Mouse (Mus musculus) neural tube, embryonic 13.5 days (tissue): Measurements from ENCODE around the gene Pan3. TPM values are rescaled to one million over a fixed set of nuclear protein-coding genes. Genes with fewer than 3 reads are reported as not detected.

ENCODE experiments used
- ATAC-seq: fragments of 200-750 bp; cut with Nextera tagmentation; 2 replicates; pipeline ENCODE4 v1.8.0; 2017; ENCODE audit warnings: low read depth, mild to moderate bottlenecking, moderate TSS enrichment, moderate library complexity
- H3K27ac ChIP-seq: fragments of 300-500 bp; sonication (generic); replicated peaks from 2 replicates; pipeline ENCODE4 v1.5.1; 2015; ENCODE audit warnings: moderate library complexity, mild to moderate bottlenecking, inconsistent platforms
- H3K27me3 ChIP-seq: fragments of 300-500 bp; sonication (generic); 2 replicates; pipeline ENCODE4 v1.6.1; 2015; ENCODE audit warnings: mild to moderate bottlenecking, inconsistent platforms
- H3K36me3 ChIP-seq: fragments of 300-500 bp; sonication (generic); 2 replicates; pipeline ENCODE4 v1.6.1; 2015; ENCODE audit warnings: mild to moderate bottlenecking, inconsistent platforms
- H3K4me1 ChIP-seq: fragments of 300-500 bp; sonication (generic); replicated peaks from 2 replicates; pipeline ENCODE4 v1.6.1; 2015; ENCODE audit warnings: inconsistent platforms
- H3K4me2 ChIP-seq: fragments of 300-500 bp; sonication (generic); 2 replicates; pipeline ENCODE4 v1.6.1; 2015; ENCODE audit warnings: inconsistent platforms, mild to moderate bottlenecking, moderate library complexity
- H3K4me3 ChIP-seq: fragments of 300-500 bp; sonication (generic); 2 replicates; pipeline ENCODE4 v1.5.1; 2015; ENCODE audit warnings: mild to moderate bottlenecking, inconsistent platforms
- H3K9ac ChIP-seq: fragments of 300-500 bp; sonication (generic); 2 replicates; pipeline ENCODE4 v1.6.1; 2015; ENCODE audit warnings: moderate library complexity, mild to moderate bottlenecking, inconsistent platforms
- H3K9me3 ChIP-seq: fragments of 300-500 bp; sonication (generic); 2 replicates; pipeline ENCODE4 v1.6.1; 2016; ENCODE audit warnings: inconsistent platforms
- WGBS: fragments of 180-500 bp; shearing (Covaris S2); methylation state at CpG from one replicate; pipeline ENCODE4 v1.1.7; 2015; 5-methylcytosine and 5-hydroxymethylcytosine counted together
- polyA plus RNA-seq: library from polyadenylated mRNA; unstranded; fragments of >200 nt; fragmentation: Nextera tagmentation; extraction: Ambion mirVana; gene quantifications from 2 replicates; pipeline ENCODE4 v1.2.1, GENCODE M21; 2015

Gene Pan3
- polyA plus RNA-seq, 1 experiment from 2014 or later = 69.1 TPM

- Histone ChIP-seq H3K27me3 (no peaks in the 10 kb centered on the region), H3K4me3 (no peak overlapping the region), H3K4me1 (no peaks in the 10 kb centered on the region; the same call in 1 of the 2 replicates), H3K9ac (no peak overlapping the region), H3K27ac (no peak overlapping the region), H3K4me2 (no peak overlapping the region), H3K9me3 (no peaks in the 10 kb centered on the region), H3K36me3 (peaks cover 16% of the 10 kb centered on the region)
- no peak for ATAC-seq
- 79% methylated on average over 3 of the region's 3 CpGs for WGBS
These were observed 33.3 kb downstream of the Pan3 start for GRCm38 (mm10) chr5:147463251-147463650.

DNA sequence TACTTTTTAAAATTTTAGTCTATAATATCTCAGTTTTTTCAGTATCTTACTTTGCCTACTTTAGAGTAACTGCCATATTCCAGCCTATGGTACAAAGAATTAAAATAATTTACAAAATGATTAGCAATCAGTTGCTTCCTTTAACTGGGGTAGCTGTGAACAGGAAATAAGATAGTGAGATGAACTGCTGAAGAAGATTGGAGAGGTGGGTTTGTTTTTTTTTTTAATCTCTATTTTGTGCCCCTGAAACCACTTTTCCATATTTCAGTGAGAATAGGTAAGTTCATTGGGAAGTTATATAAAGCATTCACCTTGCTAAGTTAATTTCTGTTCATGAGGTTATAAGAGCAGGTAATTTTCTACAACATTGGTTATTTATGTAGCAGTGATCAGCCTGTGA lies 36.4 kb downstream of the Pan3 start:
- H3K4me1 ChIP-seq = no peaks in the 10 kb centered on the region

GRCm38 (mm10) chr5:147471163-147471562 lies 41.2 kb downstream of the Pan3 start:
- H3K4me3 ChIP-seq = no peak overlapping the region
- H3K4me1 ChIP-seq = 0 out of 2 replicates have a peak, but pooled peaks cover 4% of the 10 kb centered on the region
- no peaks in the 10 kb centered on the region for H3K27me3 ChIP-seq
- no peak overlapping the region for H3K9ac ChIP-seq
- no peak overlapping the region for H3K4me2 ChIP-seq
- H3K36me3 ChIP-seq = peaks cover 13% of the 10 kb centered on the region
- ATAC-seq = no peak
- WGBS = 95% methylated on average over 5 of the region's 5 CpGs
- no peaks in the 10 kb centered on the region for H3K9me3 ChIP-seq
- no peak overlapping the region for H3K27ac ChIP-seq

More for the DNA sequence above, 36.4 kb downstream of the Pan3 start:
- Histone ChIP-seq H3K9me3 (no peaks in the 10 kb centered on the region), H3K9ac (no peak overlapping the region), H3K4me2 (no peak overlapping the region), H3K27me3 (no peaks in the 10 kb centered on the region), H3K4me3 (no peak overlapping the region), H3K36me3 (peaks cover 16% of the 10 kb centered on the region), H3K27ac (no peak overlapping the region)
- no peak for ATAC-seq

DNA sequence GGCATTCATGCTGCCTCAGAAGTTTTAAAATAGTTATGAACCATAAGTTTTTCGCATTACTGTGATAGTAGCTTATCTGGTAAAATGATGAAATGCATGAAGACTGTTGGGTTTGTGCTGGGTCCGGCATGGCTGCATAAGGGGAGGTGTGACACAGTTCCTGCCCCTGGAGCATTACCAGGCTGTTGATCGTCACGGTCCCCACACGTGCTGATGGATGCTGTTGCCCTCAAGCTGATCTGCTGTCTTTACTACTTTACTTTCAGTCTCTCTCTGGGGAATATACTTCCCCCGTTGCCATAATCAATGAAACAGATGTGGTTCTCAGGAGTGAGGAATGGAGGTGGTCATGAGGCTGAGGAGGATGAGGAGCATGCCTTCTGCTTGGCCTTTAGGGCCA lies 43.1 kb downstream of the Pan3 start:
- no peak for ATAC-seq
- no peaks in the 10 kb centered on the region for H3K9me3 ChIP-seq
- no peak overlapping the region for H3K4me2 ChIP-seq
- H3K9ac ChIP-seq = no peak overlapping the region
- no peaks in the 10 kb centered on the region for H3K36me3 ChIP-seq
- 0 out of 2 replicates have a peak, but pooled peaks cover 9% of the 10 kb centered on the region for H3K4me1 ChIP-seq
- WGBS = 59% methylated on average over 6 of the region's 6 CpGs
- H3K4me3 ChIP-seq = no peak overlapping the region
- no peak overlapping the region for H3K27ac ChIP-seq
- no peaks in the 10 kb centered on the region for H3K27me3 ChIP-seq

DNA sequence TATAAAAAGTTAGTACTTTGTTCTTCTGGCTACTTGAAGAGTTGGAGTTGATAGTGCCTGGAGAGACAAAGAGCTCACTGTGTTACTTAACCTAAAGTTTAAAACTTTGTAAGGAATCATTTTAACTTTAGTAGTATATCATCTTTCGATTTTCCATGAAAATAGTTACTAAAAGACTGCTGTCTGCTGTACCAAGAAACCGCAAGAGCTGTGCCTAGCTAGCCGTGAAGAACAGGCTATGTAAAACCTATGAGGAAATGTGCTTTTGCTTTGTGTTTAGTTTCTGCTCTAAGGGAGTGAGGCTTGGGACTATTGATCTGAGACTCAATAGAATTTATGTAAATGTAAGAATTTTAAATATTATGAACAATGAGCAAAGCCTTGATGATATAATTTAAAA lies 43.9 kb downstream of the Pan3 start:
- no peak for ATAC-seq
- no peak overlapping the region for H3K4me3 ChIP-seq
- 87% methylated on average over 3 of the region's 3 CpGs for WGBS
- no peaks in the 10 kb centered on the region for H3K27me3 ChIP-seq
- 0 out of 2 replicates have a peak, but pooled peaks cover 9% of the 10 kb centered on the region for H3K4me1 ChIP-seq
- H3K9me3 ChIP-seq = no peaks in the 10 kb centered on the region
- H3K36me3 ChIP-seq = no peaks in the 10 kb centered on the region
- no peak overlapping the region for H3K4me2 ChIP-seq
- H3K27ac ChIP-seq = no peak overlapping the region
- no peak overlapping the region for H3K9ac ChIP-seq

- no peaks in the 10 kb centered on the region for H3K36me3 ChIP-seq
- no peak overlapping the region for H3K4me2 ChIP-seq
- no peaks in the 10 kb centered on the region for H3K27me3 ChIP-seq
- 0 out of 2 replicates have a peak, but pooled peaks cover 9% of the 10 kb centered on the region for H3K4me1 ChIP-seq
- H3K4me3 ChIP-seq = no peak overlapping the region
- ATAC-seq = no peak
- WGBS = 89% methylated on average over 5 of the region's 5 CpGs
- H3K27ac ChIP-seq = no peak overlapping the region
- H3K9me3 ChIP-seq = no peaks in the 10 kb centered on the region
- H3K9ac ChIP-seq = no peak overlapping the region
These were observed 46.1 kb downstream of the Pan3 start for GRCm38 (mm10) chr5:147476109-147476508.

DNA sequence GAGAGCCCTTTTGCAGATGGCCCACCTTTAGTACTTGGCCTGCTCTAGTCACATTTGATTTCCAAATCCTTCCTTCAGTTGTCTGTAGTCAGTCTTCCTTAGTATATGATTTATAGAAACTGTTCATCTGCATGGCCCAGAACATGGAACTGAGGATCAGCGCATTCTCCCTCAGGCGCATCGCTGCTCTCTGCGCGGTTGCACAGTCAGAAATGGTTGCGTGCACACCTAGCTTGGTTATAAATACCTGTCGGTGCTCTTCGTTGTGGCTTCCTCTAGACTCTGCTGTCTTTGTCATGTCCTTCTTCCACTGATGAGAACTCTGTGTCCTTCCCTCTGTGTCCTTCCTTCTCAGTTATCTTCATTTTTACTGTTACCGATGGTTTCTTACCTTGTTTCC lies 47.1 kb downstream of the Pan3 start:
- Histone ChIP-seq H3K4me1 (0 out of 2 replicates have a peak, but pooled peaks cover 9% of the 10 kb centered on the region), H3K36me3 (no peaks in the 10 kb centered on the region), H3K9ac (no peak overlapping the region), H3K4me2 (no peak overlapping the region), H3K4me3 (no peak overlapping the region), H3K27ac (no peak overlapping the region), H3K9me3 (no peaks in the 10 kb centered on the region), H3K27me3 (no peaks in the 10 kb centered on the region)
- ATAC-seq = no peak
- WGBS = 94% methylated on average over 9 of the region's 9 CpGs

DNA sequence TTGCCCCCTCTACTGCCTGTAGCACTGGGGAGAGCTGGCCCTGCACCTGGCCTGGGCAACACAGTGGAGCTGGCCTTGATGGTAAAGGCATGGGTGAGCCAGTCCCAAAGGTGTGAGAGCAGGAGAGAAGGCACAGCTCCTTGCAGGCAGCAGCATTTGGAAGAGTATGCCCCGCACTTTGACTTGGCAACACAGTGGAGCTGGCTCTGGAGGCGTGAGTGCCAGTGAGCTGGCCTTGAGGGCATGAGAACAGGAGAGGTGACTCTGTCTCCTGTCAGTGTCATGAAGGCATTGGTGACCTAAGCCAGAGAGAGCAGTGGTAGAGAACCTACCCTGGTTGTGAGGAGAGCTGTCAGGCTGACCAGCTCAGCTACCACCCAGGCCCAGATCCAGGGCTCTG lies 49.4 kb downstream of the Pan3 start:
- Histone ChIP-seq H3K4me3 (no peak overlapping the region), H3K9ac (no peak overlapping the region), H3K4me1 (0 out of 2 replicates have a peak, but pooled peaks cover 5% of the 10 kb centered on the region), H3K27ac (no peak overlapping the region), H3K27me3 (no peaks in the 10 kb centered on the region), H3K9me3 (no peaks in the 10 kb centered on the region), H3K4me2 (no peak overlapping the region), H3K36me3 (no peaks in the 10 kb centered on the region)
- 95% methylated on average over 2 of the region's 2 CpGs for WGBS
- no peak for ATAC-seq

- H3K27ac ChIP-seq = no peak overlapping the region
These were observed 54.2 kb downstream of the Pan3 start for GRCm38 (mm10) chr5:147484142-147484541.

GRCm38 (mm10) chr5:147489226-147489625 lies 59.3 kb downstream of the Pan3 start:
- Histone ChIP-seq H3K27me3 (no peaks in the 10 kb centered on the region), H3K9ac (no peak overlapping the region), H3K4me1 (0 out of 2 replicates have a peak, but pooled peaks cover 3% of the 10 kb centered on the region), H3K9me3 (no peaks in the 10 kb centered on the region), H3K4me3 (no peak overlapping the region), H3K27ac (no peak overlapping the region), H3K36me3 (0 out of 2 replicates have a peak, but pooled peaks cover 5% of the 10 kb centered on the region), H3K4me2 (no peak overlapping the region)
- ATAC-seq = no peak
- 81% methylated on average over 6 of the region's 6 CpGs for WGBS

More at GRCm38 (mm10) chr5:147484142-147484541, 54.2 kb downstream of the Pan3 start:
- Histone ChIP-seq H3K4me2 (no peak overlapping the region), H3K9me3 (no peaks in the 10 kb centered on the region), H3K4me1 (no peaks in the 10 kb centered on the region), H3K27me3 (no peaks in the 10 kb centered on the region), H3K9ac (no peak overlapping the region), H3K4me3 (no peak overlapping the region), H3K36me3 (0 out of 2 replicates have a peak, but pooled peaks cover 4% of the 10 kb centered on the region)
- ATAC-seq = no peak
- 71% methylated on average over 3 of the region's 3 CpGs for WGBS

DNA sequence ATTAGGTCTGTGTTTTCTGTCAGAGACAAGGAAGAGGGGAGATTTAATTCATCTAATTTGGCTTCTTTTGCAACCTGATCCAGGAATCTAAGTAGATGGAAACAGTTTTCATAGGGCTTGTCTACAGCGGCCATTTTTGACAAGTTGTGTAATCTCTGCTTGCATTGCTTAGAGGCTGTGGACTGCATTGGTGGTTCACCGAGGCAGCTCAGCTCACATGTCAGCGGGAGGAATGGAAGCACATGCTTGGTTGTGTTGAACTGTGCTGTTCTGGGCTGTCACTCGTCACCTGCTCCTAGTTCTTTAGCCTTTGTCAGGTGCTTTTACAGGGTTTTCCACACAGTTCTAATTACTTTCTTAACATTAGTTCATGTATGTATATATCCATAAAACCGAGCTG lies 60.9 kb downstream of the Pan3 start:
- no peak for ATAC-seq
- no peaks in the 10 kb centered on the region for H3K9me3 ChIP-seq

GRCm38 (mm10) chr5:147492511-147492910 lies 62.5 kb downstream of the Pan3 start:
- ATAC-seq = no peak
- Histone ChIP-seq H3K9me3 (no peaks in the 10 kb centered on the region), H3K27ac (no peak overlapping the region), H3K36me3 (0 out of 2 replicates have a peak, but pooled peaks cover 5% of the 10 kb centered on the region), H3K27me3 (no peaks in the 10 kb centered on the region), H3K4me2 (no peak overlapping the region), H3K4me1 (peaks cover 3% of the 10 kb centered on the region), H3K4me3 (no peak overlapping the region), H3K9ac (no peak overlapping the region)
- 84% methylated on average over 3 of the region's 3 CpGs for WGBS

More for the DNA sequence above, 60.9 kb downstream of the Pan3 start:
- Histone ChIP-seq H3K4me1 (0 out of 2 replicates have a peak, but pooled peaks cover 3% of the 10 kb centered on the region), H3K4me3 (no peak overlapping the region), H3K9ac (no peak overlapping the region), H3K27ac (no peak overlapping the region), H3K27me3 (no peaks in the 10 kb centered on the region), H3K36me3 (0 out of 2 replicates have a peak, but pooled peaks cover 5% of the 10 kb centered on the region), H3K4me2 (no peak overlapping the region)
- WGBS = 92% methylated on average over 5 of the region's 5 CpGs

DNA sequence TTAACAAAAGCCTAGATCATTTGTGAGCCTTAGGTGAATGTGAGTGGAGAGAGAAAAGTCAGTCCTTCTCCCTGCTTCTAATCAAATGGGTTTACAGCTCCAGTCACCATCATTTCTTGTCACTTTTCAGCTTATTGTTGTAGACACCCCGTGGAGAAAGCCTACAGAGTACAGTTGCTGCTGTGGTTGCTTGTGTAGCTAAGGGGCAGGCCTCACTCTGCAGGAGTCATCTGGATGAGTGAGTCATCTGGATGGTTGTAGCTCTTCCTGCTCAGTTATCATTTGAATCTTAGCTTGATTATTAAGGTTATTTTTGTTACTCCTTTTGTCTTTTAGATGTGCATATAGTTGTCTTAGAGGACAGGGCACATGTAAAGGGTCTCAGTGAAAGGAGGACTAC lies 63.2 kb downstream of the Pan3 start:
- Histone ChIP-seq H3K27ac (no peak overlapping the region), H3K9me3 (no peaks in the 10 kb centered on the region), H3K9ac (no peak overlapping the region), H3K36me3 (0 out of 2 replicates have a peak, but pooled peaks cover 5% of the 10 kb centered on the region), H3K4me1 (peaks cover 9% of the 10 kb centered on the region), H3K27me3 (no peaks in the 10 kb centered on the region), H3K4me2 (no peak overlapping the region), H3K4me3 (no peak overlapping the region)
- 67% methylated on average over 1 of the region's 1 CpGs for WGBS
- ATAC-seq = no peak
